Mouse (Mus musculus): Measurements from ENCODE around the gene Ctsw. TPM values are rescaled to one million over a fixed set of nuclear protein-coding genes. Genes with fewer than 3 reads are reported as not detected.

Ctsw gene
- total and polyA plus RNA-seq, 3 experiments, result not detected

DNA sequence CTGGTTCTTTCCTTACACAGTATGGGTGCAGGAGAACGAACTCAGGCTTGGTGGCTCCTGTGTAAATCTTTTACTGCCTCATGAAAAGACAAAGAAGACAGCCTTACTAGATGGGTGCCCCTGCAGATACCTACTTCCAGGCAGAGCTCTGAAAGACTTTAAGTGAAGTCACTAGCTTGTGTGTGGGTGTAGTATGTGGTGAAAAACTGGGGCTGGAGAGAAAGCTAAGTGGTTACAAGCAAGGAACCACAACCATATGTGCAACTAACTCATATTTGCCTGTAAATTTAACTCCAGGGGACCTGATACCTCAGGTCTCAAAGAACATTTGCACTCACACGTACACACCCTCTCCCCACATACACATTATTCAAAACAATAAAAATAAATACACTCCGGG is 8.4 kb downstream of the Ctsw start:
- Histone ChIP-seq H3K36me3 (replicated peaks) (peaks cover 54% of the 10 kb centered on the region), H3K9me3 (replicated peaks) (no peaks in the 10 kb centered on the region), H3K4me3 (ENCODE audit: low read depth, low read length) (peak overlapping the region; percentile 88), H3K4me1 (ENCODE audit: insufficient read depth, low read depth, low read length) (peaks cover 75% of the 10 kb centered on the region), H3K27me3 (ENCODE audit: insufficient read depth, low read length) (no peaks in the 10 kb centered on the region)
- no peak for DNase-seq (ENCODE audit: low spot score)
- TF ChIP-seq CTCF (IDR thresholded peaks at IDR 0.05; ENCODE audit: low read depth, low read length) (no peak), TAL1 (conservative IDR thresholded peaks at IDR 0.05; ENCODE audit: low read depth, low read length) (no peak), GATA1 (IDR thresholded peaks at IDR 0.05; ENCODE audit: borderline replicate concordance, low read length) (no peak)
- no peak for ATAC-seq (ENCODE audit: extremely low read depth, insufficient number of reproducible peaks, low FRiP score, poor library complexity, severe bottlenecking)

DNA sequence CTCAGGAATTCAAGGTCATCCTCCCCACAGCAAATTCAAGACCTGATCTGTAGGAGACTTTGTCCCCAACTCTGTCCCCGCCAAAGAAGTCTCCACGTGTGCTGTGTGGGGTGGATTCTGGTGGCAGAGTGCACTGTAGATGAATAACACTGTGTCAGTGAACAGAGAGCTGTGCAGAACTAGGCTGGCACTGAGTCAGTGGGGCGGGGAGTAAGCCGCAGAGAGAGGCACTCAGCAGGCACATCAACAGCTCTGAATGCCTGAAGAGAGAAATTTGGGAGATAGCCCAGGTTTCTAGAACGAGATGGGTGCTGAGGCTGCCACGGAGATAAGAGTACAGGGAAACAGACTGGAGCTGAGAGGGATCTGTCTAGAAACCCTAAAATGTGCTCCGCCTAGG is 9.3 kb downstream of the Ctsw start:
- no peak for DNase-seq (ENCODE audit: low spot score)
- Histone ChIP-seq H3K36me3 (replicated peaks) (peaks cover 54% of the 10 kb centered on the region), H3K27me3 (ENCODE audit: insufficient read depth, low read length) (no peaks in the 10 kb centered on the region), H3K4me3 (ENCODE audit: low read depth, low read length) (no peak overlapping the region), H3K9me3 (replicated peaks) (no peaks in the 10 kb centered on the region), H3K4me1 (ENCODE audit: insufficient read depth, low read depth, low read length) (peaks cover 80% of the 10 kb centered on the region)
- TF ChIP-seq GATA2 (IDR thresholded peaks at IDR 0.05; ENCODE audit: borderline replicate concordance, low read depth, low read length) (no peak), GATA1 (IDR thresholded peaks at IDR 0.05; ENCODE audit: borderline replicate concordance, low read length) (no peak), CTCF (IDR thresholded peaks at IDR 0.05; ENCODE audit: low read depth, low read length) (no peak), TAL1 (conservative IDR thresholded peaks at IDR 0.05; ENCODE audit: low read depth, low read length) (no peak), POLR2AphosphoS5 (IDR thresholded peaks at IDR 0.05; ENCODE audit: insufficient replicate concordance, low read depth, low read length) (no peak)
- no peak for ATAC-seq (ENCODE audit: extremely low read depth, insufficient number of reproducible peaks, low FRiP score, poor library complexity, severe bottlenecking)

DNA sequence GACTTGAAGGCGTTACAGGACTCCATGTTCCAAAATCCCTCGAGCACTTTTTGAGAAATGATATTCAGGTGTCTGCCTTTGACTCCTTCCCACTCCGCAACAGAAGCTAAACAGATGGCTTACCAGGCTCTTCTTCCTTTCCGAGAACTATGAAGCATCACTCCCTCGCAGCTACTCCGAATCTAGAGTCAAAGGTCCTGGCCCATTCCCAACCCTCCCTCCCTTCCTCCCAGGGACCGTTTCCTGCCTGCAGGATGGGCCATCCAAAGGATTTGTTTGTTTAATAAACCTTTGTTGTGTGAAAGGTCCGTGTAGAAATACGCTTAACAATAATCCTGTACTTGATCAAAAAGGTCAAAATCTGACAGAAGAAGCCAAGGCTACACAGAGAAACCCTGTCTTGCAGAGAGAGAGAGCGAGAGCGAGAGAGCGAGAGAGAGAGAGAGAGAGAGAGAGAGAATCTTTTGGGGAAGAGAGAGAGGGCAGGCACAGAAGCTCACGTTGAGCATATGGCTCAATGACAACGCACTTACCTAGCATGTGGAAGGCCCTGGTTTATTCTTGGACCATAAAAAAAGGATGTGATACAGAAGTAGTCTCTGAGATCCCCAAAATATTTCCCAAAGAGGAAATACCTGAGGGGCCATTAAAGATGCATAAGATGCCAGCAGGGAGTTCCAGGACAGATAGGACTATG is 10.4 kb downstream of the Ctsw start, which contains the start of gene Ccdc85b:
Ccdc85b (minus strand) TSS at position 149 of the 697 bp plus-strand sequence.
- Histone ChIP-seq H3K4me3 (ENCODE audit: low read depth, low read length) (peak within 1 kb of the TSS; percentile 89), H3K4me1 (ENCODE audit: insufficient read depth, low read depth, low read length) (peaks cover 72% of the 10 kb centered on the region), H3K27me3 (ENCODE audit: insufficient read depth, low read length) (no peaks in the 10 kb centered on the region), H3K9me3 (replicated peaks) (no peaks in the 10 kb centered on the region), H3K36me3 (replicated peaks) (peaks cover 52% of the 10 kb centered on the region)
- DNase-seq (ENCODE audit: low spot score) (no peak), ATAC-seq (ENCODE audit: extremely low read depth, insufficient number of reproducible peaks, low FRiP score, poor library complexity, severe bottlenecking) (no peak)
- TF ChIP-seq GATA1 (IDR thresholded peaks at IDR 0.05; ENCODE audit: borderline replicate concordance, low read length) (no peak), GATA2 (IDR thresholded peaks at IDR 0.05; ENCODE audit: borderline replicate concordance, low read depth, low read length) (no peak), POLR2AphosphoS5 (IDR thresholded peaks at IDR 0.05; ENCODE audit: insufficient replicate concordance, low read depth, low read length) (no peak), CTCF (IDR thresholded peaks at IDR 0.05; ENCODE audit: low read depth, low read length) (no peak), TAL1 (conservative IDR thresholded peaks at IDR 0.05; ENCODE audit: low read depth, low read length) (no peak)

DNA sequence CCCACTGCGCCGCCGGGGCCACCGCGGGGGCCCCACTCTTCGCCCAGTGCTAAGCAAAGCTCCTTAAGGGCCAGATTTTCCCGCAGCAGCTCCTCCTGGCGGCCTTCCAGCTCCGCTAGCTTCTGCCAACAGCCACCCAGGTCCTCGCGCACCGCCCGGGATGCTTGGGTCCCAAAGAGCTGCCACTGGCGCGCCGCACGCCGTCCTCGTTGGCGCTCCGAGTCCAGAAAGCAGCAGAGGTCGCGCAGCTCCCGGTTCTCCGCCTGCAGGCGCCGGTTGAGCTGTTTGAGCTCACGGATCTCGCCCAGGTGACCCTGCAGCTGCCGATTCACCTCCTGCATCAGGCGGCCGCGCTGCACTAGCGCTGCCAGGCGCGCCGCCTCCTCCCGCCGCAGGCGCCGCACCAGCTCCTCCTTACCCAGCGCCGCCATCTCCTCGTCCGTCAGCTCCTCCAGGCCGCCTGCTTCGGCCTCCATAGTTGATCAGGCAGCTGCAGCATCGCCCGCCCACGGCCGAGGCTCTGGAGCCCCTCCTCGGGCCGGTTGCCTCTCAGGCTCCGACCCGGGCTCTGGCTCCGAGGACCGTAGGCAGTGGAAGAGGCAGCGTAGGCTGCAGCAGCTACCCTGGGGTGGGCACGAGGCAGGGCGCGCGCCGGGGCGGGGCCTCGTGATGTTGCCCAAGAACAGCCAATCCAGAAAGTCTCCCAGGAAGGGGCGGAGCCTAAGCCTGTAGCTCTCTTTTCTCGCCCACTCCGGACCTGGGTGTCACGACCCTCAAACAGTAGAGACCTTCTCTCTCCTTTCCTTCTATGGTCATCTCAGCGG is 11.2 kb downstream of the Ctsw start:
- peak; percentile 82 for DNase-seq (ENCODE audit: low spot score)
- peak; percentile 66 for ATAC-seq (ENCODE audit: extremely low read depth, insufficient number of reproducible peaks, low FRiP score, poor library complexity, severe bottlenecking)
- no peaks in the 10 kb centered on the region for H3K9me3 ChIP-seq (replicated peaks)
- TF ChIP-seq GATA1 (IDR thresholded peaks at IDR 0.05; ENCODE audit: borderline replicate concordance, low read length), result no peak
- no peak for TF ChIP-seq CTCF (IDR thresholded peaks at IDR 0.05; ENCODE audit: low read depth, low read length)
- TF ChIP-seq POLR2AphosphoS5 (IDR thresholded peaks at IDR 0.05; ENCODE audit: insufficient replicate concordance, low read depth, low read length), result no peak
- no peak for TF ChIP-seq TAL1 (conservative IDR thresholded peaks at IDR 0.05; ENCODE audit: low read depth, low read length)
- TF ChIP-seq GATA2 (IDR thresholded peaks at IDR 0.05; ENCODE audit: borderline replicate concordance, low read depth, low read length), result no peak
- H3K36me3 ChIP-seq (replicated peaks), result peaks cover 48% of the 10 kb centered on the region
- H3K27me3 ChIP-seq (ENCODE audit: insufficient read depth, low read length), result no peaks in the 10 kb centered on the region
- peaks cover 72% of the 10 kb centered on the region for H3K4me1 ChIP-seq (ENCODE audit: insufficient read depth, low read depth, low read length)
- peak overlapping the region; percentile 89 for H3K4me3 ChIP-seq (ENCODE audit: low read depth, low read length)

DNA sequence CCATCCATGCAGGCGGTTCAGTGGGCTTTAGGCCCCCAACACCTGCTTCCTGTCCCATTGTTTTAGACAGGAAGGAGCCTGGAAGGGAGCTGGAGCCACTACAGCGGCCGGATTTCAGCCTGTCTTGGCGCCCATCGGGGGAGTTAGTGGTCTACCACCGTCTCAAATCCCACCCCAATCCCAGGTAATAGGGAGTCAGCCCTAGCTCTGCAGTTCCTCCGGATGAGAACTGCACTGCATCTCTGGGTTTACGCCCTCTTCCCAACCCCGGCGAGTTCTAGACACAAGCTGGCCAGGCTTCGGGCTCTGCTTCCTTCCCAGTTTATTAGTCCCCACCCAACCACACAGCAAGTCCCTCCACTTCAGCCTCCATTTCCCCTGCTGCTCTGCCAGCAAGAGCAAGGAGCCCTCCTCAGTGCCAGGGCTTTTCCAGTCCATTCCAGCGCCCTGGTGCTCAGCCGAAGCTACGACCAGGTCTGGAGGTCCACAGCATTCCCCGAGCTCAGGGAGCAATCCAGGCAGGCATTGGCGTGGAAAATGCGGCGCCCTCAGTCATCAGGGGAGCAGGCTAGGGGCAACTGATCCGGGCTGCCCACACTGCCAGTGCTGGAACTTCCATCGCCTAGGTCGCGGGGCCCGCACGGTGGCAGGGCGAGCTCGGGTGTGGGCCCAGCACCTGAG is 11.9 kb downstream of the Ctsw start:
- no peak for ATAC-seq (ENCODE audit: extremely low read depth, insufficient number of reproducible peaks, low FRiP score, poor library complexity, severe bottlenecking)
- TF ChIP-seq POLR2AphosphoS5 (IDR thresholded peaks at IDR 0.05; ENCODE audit: insufficient replicate concordance, low read depth, low read length) (no peak), TAL1 (conservative IDR thresholded peaks at IDR 0.05; ENCODE audit: low read depth, low read length) (no peak), GATA1 (IDR thresholded peaks at IDR 0.05; ENCODE audit: borderline replicate concordance, low read length) (no peak), CTCF (IDR thresholded peaks at IDR 0.05; ENCODE audit: low read depth, low read length) (no peak), GATA2 (IDR thresholded peaks at IDR 0.05; ENCODE audit: borderline replicate concordance, low read depth, low read length) (no peak)
- peaks cover 48% of the 10 kb centered on the region for H3K36me3 ChIP-seq (replicated peaks)
- H3K4me1 ChIP-seq (ENCODE audit: insufficient read depth, low read depth, low read length), result peaks cover 71% of the 10 kb centered on the region
- H3K27me3 ChIP-seq (ENCODE audit: insufficient read depth, low read length), result no peaks in the 10 kb centered on the region
- peak; percentile 50 for DNase-seq (ENCODE audit: low spot score)
- H3K4me3 ChIP-seq (ENCODE audit: low read depth, low read length), result peak overlapping the region; percentile 89
- H3K9me3 ChIP-seq (replicated peaks), result no peaks in the 10 kb centered on the region

DNA sequence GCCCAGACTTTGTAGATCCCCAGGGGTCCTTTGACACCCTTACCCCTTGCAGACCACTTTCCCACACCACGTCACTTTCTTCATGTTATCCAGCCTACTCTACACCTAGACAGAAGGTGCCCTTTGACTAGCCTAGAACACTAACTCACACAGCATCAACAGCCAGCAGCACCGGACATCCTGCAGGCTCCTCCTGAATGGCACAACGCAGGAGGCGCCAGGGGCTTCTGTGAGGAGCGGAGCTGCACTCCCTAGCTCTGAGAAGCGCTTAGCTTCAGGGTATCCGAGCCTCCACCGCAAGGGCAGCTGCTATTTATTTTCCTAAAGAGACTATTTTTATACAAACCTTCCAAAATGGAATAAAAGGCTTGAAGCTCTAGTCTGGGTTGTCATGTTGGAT is 12.7 kb downstream of the Ctsw start:
- ATAC-seq (ENCODE audit: extremely low read depth, insufficient number of reproducible peaks, low FRiP score, poor library complexity, severe bottlenecking), result no peak
- TF ChIP-seq TAL1 (conservative IDR thresholded peaks at IDR 0.05; ENCODE audit: low read depth, low read length), result no peak
- TF ChIP-seq GATA1 (IDR thresholded peaks at IDR 0.05; ENCODE audit: borderline replicate concordance, low read length), result no peak
- no peak for TF ChIP-seq POLR2AphosphoS5 (IDR thresholded peaks at IDR 0.05; ENCODE audit: insufficient replicate concordance, low read depth, low read length)
- no peak for TF ChIP-seq GATA2 (IDR thresholded peaks at IDR 0.05; ENCODE audit: borderline replicate concordance, low read depth, low read length)
- TF ChIP-seq CTCF (IDR thresholded peaks at IDR 0.05; ENCODE audit: low read depth, low read length), result no peak
- Histone ChIP-seq H3K36me3 (replicated peaks) (peaks cover 53% of the 10 kb centered on the region), H3K4me3 (ENCODE audit: low read depth, low read length) (peak overlapping the region; percentile 49; the same call in 1 of the 2 replicates), H3K4me1 (ENCODE audit: insufficient read depth, low read depth, low read length) (peaks cover 62% of the 10 kb centered on the region), H3K9me3 (replicated peaks) (no peaks in the 10 kb centered on the region), H3K27me3 (ENCODE audit: insufficient read depth, low read length) (no peaks in the 10 kb centered on the region)
- no peak for DNase-seq (ENCODE audit: low spot score)
